Mouse (Mus musculus): Measurements from ENCODE around the gene Cisd3. TPM values are rescaled to one million over a fixed set of nuclear protein-coding genes. Genes with fewer than 3 reads are reported as not detected.
A peak's percentile ranks its signal among the peaks of the same experiment; 100 is the strongest.

Gene Cisd3
- polyA plus RNA-seq, 1 experiment from 2014 or later, result 23.8 TPM

- no peak for ATAC-seq (ENCODE audit: low FRiP score)
- Histone ChIP-seq H3K4me2 (no peak overlapping the region), H3K27ac (no peak overlapping the region), H3K27me3 (no peaks in the 10 kb centered on the region), H3K4me3 (no peak overlapping the region), H3K36me3 (peaks cover 96% of the 10 kb centered on the region), H3K4me1 (replicated peaks) (peaks cover 23% of the 10 kb centered on the region), H3K9me3 (no peaks in the 10 kb centered on the region), H3K9ac (no peak overlapping the region)
- 74% methylated on average over 15 of the region's 15 CpGs for WGBS
These were observed 7.3 kb upstream of the Cisd3 start for GRCm38 (mm10) chr11:97678301-97678700.

DNA sequence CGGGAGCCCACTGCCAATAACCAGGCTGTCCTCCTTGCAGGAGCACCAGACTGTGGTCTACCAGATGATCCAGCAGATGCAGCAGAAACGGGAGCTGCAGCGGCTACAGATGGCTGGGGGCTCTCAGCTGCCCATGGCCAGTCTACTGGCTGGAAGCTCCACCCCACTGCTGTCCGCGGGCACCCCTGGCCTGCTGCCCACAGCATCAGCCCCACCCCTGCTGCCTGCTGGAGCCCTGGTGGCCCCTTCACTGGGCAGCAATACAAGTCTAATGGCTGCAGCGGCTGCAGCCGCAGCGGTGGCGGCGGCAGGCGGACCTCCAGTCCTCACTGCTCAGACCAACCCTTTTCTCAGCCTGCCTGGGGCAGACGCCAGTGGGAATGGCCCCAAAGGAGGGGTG is 5.2 kb upstream of the Cisd3 start:
- H3K9ac ChIP-seq, result peak overlapping the region; percentile 46; the same call in 1 of the 2 replicates
- peaks cover 32% of the 10 kb centered on the region for H3K4me1 ChIP-seq (replicated peaks)
- no peak for ATAC-seq (ENCODE audit: low FRiP score)

GRCm38 (mm10) chr11:97682504-97683055 is 3.0 kb upstream of the Cisd3 start:
- 83% methylated on average over 6 of the region's 6 CpGs for WGBS
- Histone ChIP-seq H3K36me3 (peaks cover 60% of the 10 kb centered on the region), H3K27me3 (no peaks in the 10 kb centered on the region), H3K9ac (peak overlapping the region; percentile 35; the same call in 1 of the 2 replicates), H3K27ac (0 out of 2 replicates have a peak overlapping the region, but pooled peaks have one; percentile 12), H3K9me3 (no peaks in the 10 kb centered on the region), H3K4me3 (no peak overlapping the region), H3K4me2 (no peak overlapping the region), H3K4me1 (replicated peaks) (peaks cover 42% of the 10 kb centered on the region)
- ATAC-seq (ENCODE audit: low FRiP score), result no peak

More for the DNA sequence above, 5.2 kb upstream of the Cisd3 start:
- no peak overlapping the region for H3K4me3 ChIP-seq
- no peaks in the 10 kb centered on the region for H3K9me3 ChIP-seq
- no peaks in the 10 kb centered on the region for H3K27me3 ChIP-seq
- 63% methylated on average over 12 of the region's 12 CpGs for WGBS
- peak overlapping the region; percentile 18; the same call in 1 of the 2 replicates for H3K27ac ChIP-seq
- H3K4me2 ChIP-seq, result no peak overlapping the region
- H3K36me3 ChIP-seq, result peaks cover 77% of the 10 kb centered on the region

GRCm38 (mm10) chr11:97684063-97684680 is 1.5 kb upstream of the Cisd3 start:
- H3K27me3 ChIP-seq, result no peaks in the 10 kb centered on the region
- H3K9ac ChIP-seq, result peak overlapping the region; percentile 13; the same call in 1 of the 2 replicates
- WGBS, result 88% methylated on average over 6 of the region's 6 CpGs
- no peak overlapping the region for H3K4me3 ChIP-seq
- peaks cover 35% of the 10 kb centered on the region for H3K4me1 ChIP-seq (replicated peaks)
- no peak overlapping the region for H3K4me2 ChIP-seq
- no peak overlapping the region for H3K27ac ChIP-seq
- no peaks in the 10 kb centered on the region for H3K9me3 ChIP-seq
- H3K36me3 ChIP-seq, result peaks cover 56% of the 10 kb centered on the region
- no peak for ATAC-seq (ENCODE audit: low FRiP score)

DNA sequence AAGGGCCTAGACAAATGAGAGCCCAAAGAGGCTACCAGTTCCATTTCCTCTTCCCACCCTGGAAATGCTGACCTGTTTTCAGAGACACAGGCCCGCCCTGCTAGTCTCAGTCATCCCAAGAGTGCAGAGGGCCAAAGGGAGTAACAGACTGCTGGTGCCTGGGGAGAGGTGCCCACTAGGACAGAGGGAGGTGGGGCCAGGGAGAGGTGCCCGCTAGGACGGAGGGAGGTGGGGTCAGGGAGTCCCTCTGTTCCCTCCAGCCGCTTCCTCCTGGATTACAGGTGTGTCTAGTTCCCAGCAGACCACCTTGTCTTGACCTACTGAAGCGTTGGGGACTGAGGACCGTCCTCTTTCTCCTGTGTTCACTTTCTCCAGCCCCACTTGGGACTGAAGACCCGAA is 860 bp upstream of the Cisd3 start:
- no peaks in the 10 kb centered on the region for H3K27me3 ChIP-seq
- peak overlapping the region; percentile 87; the same call in 1 of the 2 replicates for H3K4me2 ChIP-seq
- peaks cover 54% of the 10 kb centered on the region for H3K36me3 ChIP-seq
- peak overlapping the region; percentile 62; the same call in 1 of the 2 replicates for H3K27ac ChIP-seq
- no peak overlapping the region for H3K4me3 ChIP-seq
- 52% methylated on average over 7 of the region's 7 CpGs for WGBS
- no peak for ATAC-seq (ENCODE audit: low FRiP score)
- H3K9me3 ChIP-seq, result no peaks in the 10 kb centered on the region
- H3K4me1 ChIP-seq (replicated peaks), result peaks cover 35% of the 10 kb centered on the region
- peak overlapping the region; percentile 14; the same call in 1 of the 2 replicates for H3K9ac ChIP-seq

DNA sequence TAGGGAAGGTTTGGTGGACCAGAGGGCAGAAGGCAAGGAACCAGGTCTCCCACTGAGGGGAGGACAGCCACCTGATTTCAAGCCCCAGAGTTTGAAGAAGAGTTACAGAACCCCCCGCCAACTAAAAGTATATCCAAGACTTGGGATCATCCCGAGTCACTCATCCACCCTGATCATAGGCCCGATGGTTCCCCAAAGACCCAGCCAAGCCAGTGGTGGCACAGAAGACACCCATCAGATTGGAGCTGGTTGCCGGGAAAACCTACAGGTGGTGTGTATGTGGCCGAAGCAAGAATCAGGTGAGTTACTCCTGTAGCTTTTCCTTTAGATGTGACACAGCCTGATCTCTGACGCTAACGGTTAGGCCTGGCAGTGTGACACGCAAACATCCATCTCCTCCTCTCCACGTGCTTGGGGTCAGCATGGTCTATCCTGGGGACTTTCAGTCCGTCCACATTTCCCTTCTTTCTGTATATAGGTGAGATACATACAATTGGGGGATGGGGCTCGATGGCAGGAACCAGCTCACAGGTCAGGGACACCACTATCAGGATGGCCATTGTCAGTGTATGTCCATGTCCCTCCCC is 789 bp downstream of the Cisd3 start:
- Histone ChIP-seq H3K27ac (no peak overlapping the region), H3K4me2 (peak overlapping the region; percentile 87), H3K9me3 (no peaks in the 10 kb centered on the region), H3K4me3 (peak overlapping the region; percentile 44), H3K4me1 (replicated peaks) (peaks cover 26% of the 10 kb centered on the region), H3K9ac (peak overlapping the region; percentile 73; the same call in 1 of the 2 replicates), H3K36me3 (peaks cover 56% of the 10 kb centered on the region), H3K27me3 (no peaks in the 10 kb centered on the region)
- 74% methylated on average over 11 of the region's 11 CpGs for WGBS
- ATAC-seq (ENCODE audit: low FRiP score), result no peak

- Histone ChIP-seq H3K4me3 (no peak overlapping the region), H3K9me3 (no peaks in the 10 kb centered on the region), H3K36me3 (peaks cover 56% of the 10 kb centered on the region), H3K9ac (0 out of 2 replicates have a peak overlapping the region, but pooled peaks have one; percentile 39), H3K4me1 (replicated peaks) (peaks cover 26% of the 10 kb centered on the region), H3K4me2 (no peak overlapping the region), H3K27ac (0 out of 2 replicates have a peak overlapping the region, but pooled peaks have one; percentile 30), H3K27me3 (no peaks in the 10 kb centered on the region)
- ATAC-seq (ENCODE audit: low FRiP score), result no peak
- WGBS, result 93% methylated on average over 3 of the region's 3 CpGs
These were observed 1.4 kb downstream of the Cisd3 start for GRCm38 (mm10) chr11:97687061-97687460.

DNA sequence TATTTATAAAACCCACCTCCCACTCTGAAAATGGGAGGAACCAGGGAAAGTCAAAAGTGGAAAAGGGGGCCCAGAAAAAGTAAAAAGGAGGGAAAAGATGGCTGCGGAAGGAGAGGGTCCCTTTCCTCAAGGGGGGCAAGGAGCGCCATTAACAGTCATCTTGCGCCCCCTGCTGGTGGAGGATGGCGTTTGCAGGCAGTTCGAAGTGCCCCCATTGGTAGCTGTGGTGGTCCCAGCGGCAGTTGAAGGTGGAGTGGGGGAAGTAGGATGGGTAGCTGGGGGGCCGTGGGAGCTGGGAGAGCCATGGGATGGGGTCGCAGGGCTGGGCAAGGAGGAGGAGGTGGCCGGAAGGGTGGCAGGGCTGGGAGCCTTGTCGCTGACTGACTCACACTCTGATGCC is 4.2 kb downstream of the Cisd3 start:
- H3K27me3 ChIP-seq, result no peaks in the 10 kb centered on the region
- peak overlapping the region; percentile 40; the same call in 1 of the 2 replicates for H3K27ac ChIP-seq
- H3K4me1 ChIP-seq (replicated peaks), result peaks cover 45% of the 10 kb centered on the region
- no peaks in the 10 kb centered on the region for H3K9me3 ChIP-seq
- WGBS, result 32% methylated on average over 10 of the region's 10 CpGs
- no peak overlapping the region for H3K4me2 ChIP-seq
- H3K9ac ChIP-seq, result no peak overlapping the region
- ATAC-seq (ENCODE audit: low FRiP score), result no peak
- peaks cover 57% of the 10 kb centered on the region for H3K36me3 ChIP-seq
- H3K4me3 ChIP-seq, result no peak overlapping the region

GRCm38 (mm10) chr11:97694435-97694834 is 8.8 kb downstream of the Cisd3 start:
- H3K4me3 ChIP-seq, result peak overlapping the region; percentile 93; the same call in 1 of the 2 replicates
- no peaks in the 10 kb centered on the region for H3K9me3 ChIP-seq
- H3K4me1 ChIP-seq (replicated peaks), result peaks cover 55% of the 10 kb centered on the region
- peak overlapping the region; percentile 89 for H3K4me2 ChIP-seq
- H3K9ac ChIP-seq, result 0 out of 2 replicates have a peak overlapping the region, but pooled peaks have one; percentile 68
- no peak for ATAC-seq (ENCODE audit: low FRiP score)
- peaks cover 37% of the 10 kb centered on the region for H3K36me3 ChIP-seq
- peak overlapping the region; percentile 89 for H3K27ac ChIP-seq
- 80% methylated on average over 4 of the region's 4 CpGs for WGBS
- no peaks in the 10 kb centered on the region for H3K27me3 ChIP-seq

DNA sequence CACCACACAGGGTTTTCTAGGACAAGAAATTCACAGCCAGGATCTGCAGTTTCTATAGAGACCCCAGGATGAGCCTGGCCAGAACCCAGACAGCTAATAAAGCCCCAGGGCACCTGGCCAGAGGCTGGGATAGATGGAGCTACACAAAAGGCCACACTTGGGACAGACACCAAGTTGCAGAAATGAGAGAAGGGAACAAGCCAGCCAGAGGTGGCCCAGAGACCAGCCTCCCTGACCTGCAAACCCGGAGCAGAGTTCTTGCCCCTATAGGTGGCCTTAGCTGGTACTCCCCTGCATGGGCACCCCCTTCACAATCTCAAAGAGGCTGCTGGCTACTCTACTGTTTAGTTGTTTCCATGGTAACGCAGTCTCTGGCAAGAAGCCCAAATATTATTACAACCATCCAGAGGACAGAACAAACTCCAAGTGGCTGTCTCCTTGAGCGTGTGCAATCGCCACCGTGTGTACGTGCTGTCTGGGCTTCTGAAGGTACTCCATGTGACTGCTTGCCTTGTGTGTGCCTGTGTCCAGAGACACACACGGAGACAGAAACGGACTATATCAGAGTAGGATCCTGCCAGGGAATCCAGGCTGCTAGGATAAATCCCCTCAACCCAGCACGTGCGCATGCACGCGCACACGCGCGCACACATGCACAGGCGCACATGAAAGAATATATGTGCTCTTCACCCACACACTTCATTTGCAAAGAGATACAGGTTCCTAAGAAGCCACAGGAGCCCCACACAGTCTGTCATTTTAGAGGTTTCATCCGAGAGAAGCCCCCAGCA is 9.5 kb downstream of the Cisd3 start:
- no peaks in the 10 kb centered on the region for H3K27me3 ChIP-seq
- no peaks in the 10 kb centered on the region for H3K9me3 ChIP-seq
- H3K27ac ChIP-seq, result peak overlapping the region; percentile 89
- WGBS, result 47% methylated on average over 17 of the region's 17 CpGs
- 0 out of 2 replicates have a peak, but pooled peaks have one; percentile 17 for ATAC-seq (ENCODE audit: low FRiP score)
- H3K4me3 ChIP-seq, result peak overlapping the region; percentile 93
- peaks cover 32% of the 10 kb centered on the region for H3K36me3 ChIP-seq
- H3K4me1 ChIP-seq (replicated peaks), result peaks cover 55% of the 10 kb centered on the region
- H3K4me2 ChIP-seq, result peak overlapping the region; percentile 89
- H3K9ac ChIP-seq, result peak overlapping the region; percentile 68

GRCm38 (mm10) chr11:97695712-97696401 is 10.2 kb downstream of the Cisd3 start:
- Histone ChIP-seq H3K9me3 (no peaks in the 10 kb centered on the region), H3K27me3 (no peaks in the 10 kb centered on the region), H3K4me2 (peak overlapping the region; percentile 89), H3K4me1 (replicated peaks) (peaks cover 57% of the 10 kb centered on the region), H3K36me3 (peaks cover 25% of the 10 kb centered on the region), H3K9ac (peak overlapping the region; percentile 68), H3K27ac (peak overlapping the region; percentile 89), H3K4me3 (peak overlapping the region; percentile 93)
- 27% methylated on average over 9 of the region's 9 CpGs for WGBS
- ATAC-seq (ENCODE audit: low FRiP score), result no peak
